Mouse (Mus musculus): ENCODE measurements around the gene Irgc1.

Gene Irgc1

GRCm38 (mm10) chr7:24399256-24400081, 52.6 kb downstream of the Irgc1 start, which contains the start of gene Smg9:
Gene Smg9 (plus strand): TSS chr7:24399619.
- DNase-seq (ENCODE audit: low spot score), result peak; percentile 94

GRCm38 (mm10) chr7:24398364-24398913, 53.7 kb downstream of the Irgc1 start:
- DNase-seq (ENCODE audit: low spot score), result no peak

- no peak for DNase-seq (ENCODE audit: low spot score)
Observed at GRCm38 (mm10) chr7:24396832-24397231, 55.3 kb downstream of the Irgc1 start.

- no peak for DNase-seq (ENCODE audit: low spot score)
Observed at GRCm38 (mm10) chr7:24394475-24395161, 57.5 kb downstream of the Irgc1 start.

DNA sequence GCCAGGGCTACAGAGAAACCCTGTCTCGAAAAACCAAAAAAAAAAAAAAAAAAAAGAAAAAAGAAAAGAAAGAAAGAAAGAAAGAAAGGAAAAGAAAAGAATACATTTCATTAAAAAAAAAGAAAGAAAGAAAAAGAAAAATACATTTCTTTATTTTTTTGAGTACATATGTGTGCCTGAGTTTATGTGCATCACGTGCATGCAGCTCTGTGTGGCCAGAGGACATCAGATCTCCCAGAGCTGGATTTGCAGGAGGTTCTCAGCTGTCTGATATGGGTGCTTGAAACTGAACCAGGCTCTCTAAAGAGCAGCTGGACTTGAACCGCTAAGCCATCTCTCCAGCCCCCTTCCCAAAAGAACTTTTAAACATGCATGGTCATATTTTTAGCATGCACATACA, 58.0 kb downstream of the Irgc1 start:
- DNase-seq (ENCODE audit: low spot score), result no peak

DNA sequence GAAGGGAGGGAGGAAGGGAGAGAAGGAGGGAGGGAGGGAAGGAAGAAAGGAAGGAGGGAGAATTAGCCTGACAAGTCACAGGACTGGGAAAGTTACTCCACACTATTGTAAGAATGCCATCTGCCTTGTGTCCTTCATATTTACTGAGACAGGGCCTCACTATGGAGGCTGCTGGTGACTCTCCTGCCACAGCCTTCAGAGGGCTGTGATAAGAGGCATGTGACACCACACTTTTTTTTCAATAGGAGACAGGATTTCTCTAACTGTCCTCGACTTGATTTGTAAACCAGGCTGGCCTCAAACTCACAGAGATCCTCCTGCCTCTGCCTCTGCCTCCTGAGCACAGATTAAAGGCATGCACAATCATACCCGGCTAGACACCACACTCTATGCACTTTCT, 60.4 kb downstream of the Irgc1 start:
- no peak for DNase-seq (ENCODE audit: low spot score)

DNA sequence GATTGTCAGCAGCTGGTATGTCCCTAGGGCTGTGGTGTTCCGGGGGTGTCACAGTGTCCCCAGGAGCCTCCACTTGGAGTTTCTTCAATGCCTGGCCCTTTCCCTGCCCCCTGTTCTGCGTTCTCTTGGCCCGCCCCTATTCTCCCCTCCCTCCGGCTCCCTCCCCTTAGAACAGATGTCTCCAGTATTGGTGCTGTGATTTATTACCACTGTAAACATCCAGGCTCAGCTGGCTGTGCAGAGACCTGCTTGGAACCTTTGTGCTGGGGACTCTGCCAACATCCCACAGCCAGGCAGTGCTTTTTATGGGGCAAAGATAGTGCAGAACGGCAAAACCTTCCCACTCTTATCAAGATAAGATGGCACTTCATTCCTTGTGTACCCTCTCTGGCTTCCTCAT, 61.0 kb downstream of the Irgc1 start:
- DNase-seq (ENCODE audit: low spot score), result no peak

- no peak for DNase-seq (ENCODE audit: low spot score)
Observed at GRCm38 (mm10) chr7:24390512-24390911, 61.6 kb downstream of the Irgc1 start.

DNA sequence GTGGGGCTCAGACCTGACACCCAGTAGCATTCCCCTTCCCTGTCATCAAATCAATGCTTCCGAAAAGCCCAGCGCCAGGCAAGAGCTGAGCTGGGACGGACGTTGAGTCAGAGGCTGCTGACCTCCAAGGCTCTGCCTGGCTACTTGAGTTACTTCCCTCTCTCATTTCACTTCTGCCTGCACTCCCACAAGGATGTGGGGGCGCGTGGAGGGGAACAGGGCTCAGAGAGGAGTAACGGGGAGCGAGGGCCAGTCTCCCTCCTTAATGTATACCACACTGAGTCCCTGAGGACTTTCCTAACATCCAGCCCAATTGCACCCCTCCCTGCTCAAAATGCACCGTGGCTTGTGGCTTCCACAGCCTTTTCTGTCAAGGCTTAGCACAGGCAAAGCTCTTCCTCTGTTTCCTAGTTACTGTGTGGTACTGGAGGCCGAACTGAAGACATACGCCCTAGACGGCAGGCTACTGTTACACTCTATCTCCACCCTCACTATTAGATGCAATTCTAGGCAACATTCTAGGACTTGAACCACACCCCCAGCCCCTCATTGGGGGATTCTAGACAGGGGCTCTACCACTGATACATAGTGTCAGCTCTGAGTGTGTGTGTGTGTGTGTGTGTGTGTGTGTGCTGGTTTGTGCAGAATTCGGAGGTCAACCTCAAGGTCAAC, 62.4 kb downstream of the Irgc1 start:
- no peak for DNase-seq (ENCODE audit: low spot score)

- DNase-seq (ENCODE audit: low spot score), result no peak
Observed at GRCm38 (mm10) chr7:24387059-24387556, 65.0 kb downstream of the Irgc1 start.

GRCm38 (mm10) chr7:24384827-24385226, 67.3 kb downstream of the Irgc1 start:
- peak; percentile 67 for DNase-seq (ENCODE audit: low spot score)

GRCm38 (mm10) chr7:24384070-24384469, 68.0 kb downstream of the Irgc1 start:
- DNase-seq (ENCODE audit: low spot score), result no peak

- no peak for DNase-seq (ENCODE audit: low spot score)
Observed at GRCm38 (mm10) chr7:24382730-24383372, 69.2 kb downstream of the Irgc1 start.
